Mouse (Mus musculus) E14TG2a.4 (cell line): Measurements from ENCODE around the gene Olfr1212.

ENCODE experiments used
- CTCF ChIP-seq: conservative IDR thresholded peaks from 2 replicates; pipeline ENCODE4 v1.5.1; 2014; ENCODE audit warnings: low read length
- NANOG ChIP-seq: IDR thresholded peaks from 2 replicates; pipeline ENCODE4 v1.6.1; 2014; ENCODE audit warnings: borderline replicate concordance, low read length, mixed read lengths

DNA sequence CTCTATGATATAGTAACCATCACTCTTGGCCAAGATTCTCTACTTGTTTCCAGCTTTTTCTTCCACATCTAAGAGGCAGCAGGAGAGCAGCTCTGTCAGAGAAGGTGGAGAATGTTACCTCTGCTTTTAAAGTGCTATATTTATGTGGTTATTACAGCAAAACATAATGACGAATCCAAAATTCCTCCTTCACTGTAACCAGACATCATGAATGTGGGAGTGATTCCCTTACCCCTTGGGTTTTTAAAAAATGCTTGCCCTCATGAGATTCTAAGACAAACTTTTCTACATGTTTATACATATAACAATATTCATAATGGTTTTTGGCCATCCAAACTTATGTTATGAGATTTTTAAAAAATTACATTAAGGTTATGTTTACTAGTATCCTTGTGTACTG is 38.8 kb downstream of the Olfr1212 start, which contains the start of gene Olfr1214:
- TF ChIP-seq CTCF (no peak), NANOG (no peak)
